Mouse (Mus musculus): ENCODE data around the gene Mok. TPM values are rescaled to one million over a fixed set of nuclear protein-coding genes. Genes with fewer than 3 reads are reported as not detected.

Gene Mok
- total RNA-seq, 2 experiments from 2014 or later = 0.86 to 1.2 TPM

- DNase-seq (ENCODE audit: low spot score in 2 of 2) = no peak
Measured at GRCm38 (mm10) chr12:110771961-110772360, 68.8 kb downstream of the Mok start.

DNA sequence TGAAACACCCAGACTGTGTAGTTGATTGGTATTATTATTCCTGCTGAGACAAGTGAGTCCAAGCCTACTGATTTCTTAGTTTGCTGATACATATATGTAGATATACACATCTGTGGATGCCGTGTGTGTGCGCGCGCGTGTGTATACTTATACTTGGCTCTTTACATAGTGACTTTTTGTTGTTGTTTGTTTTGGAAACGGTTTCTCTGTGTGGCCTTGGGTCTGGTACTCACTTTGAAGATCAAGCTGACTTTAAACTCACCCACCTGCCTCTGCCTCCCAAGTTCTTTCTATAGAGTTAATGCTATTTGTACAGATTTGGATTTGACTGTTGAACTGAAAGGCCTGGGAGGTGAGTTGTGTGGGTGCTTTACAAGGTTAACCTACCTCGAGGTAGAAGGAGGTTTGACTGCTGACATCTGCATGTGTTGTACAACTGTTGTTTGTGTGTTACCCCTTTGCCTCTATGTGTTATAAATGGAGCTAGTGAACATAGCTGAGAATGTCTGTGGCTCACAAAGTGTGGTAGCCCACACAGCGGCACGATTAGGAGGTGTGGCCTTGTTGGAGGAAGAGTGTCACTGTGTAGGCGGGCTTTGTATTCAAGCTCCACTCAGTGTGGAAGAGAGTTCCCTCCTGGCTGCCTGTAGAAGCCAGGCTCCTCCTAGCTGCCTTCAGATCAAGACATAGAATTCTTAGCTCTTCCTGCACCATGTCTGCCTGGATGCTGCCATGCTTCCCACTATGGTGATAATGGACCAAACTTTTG lies 70.1 kb downstream of the Mok start:
- no peak for DNase-seq (ENCODE audit: low spot score in 2 of 2)

GRCm38 (mm10) chr12:110769660-110770297 lies 71.0 kb downstream of the Mok start:
- DNase-seq (ENCODE audit: low spot score in 2 of 2) = no peak

DNA sequence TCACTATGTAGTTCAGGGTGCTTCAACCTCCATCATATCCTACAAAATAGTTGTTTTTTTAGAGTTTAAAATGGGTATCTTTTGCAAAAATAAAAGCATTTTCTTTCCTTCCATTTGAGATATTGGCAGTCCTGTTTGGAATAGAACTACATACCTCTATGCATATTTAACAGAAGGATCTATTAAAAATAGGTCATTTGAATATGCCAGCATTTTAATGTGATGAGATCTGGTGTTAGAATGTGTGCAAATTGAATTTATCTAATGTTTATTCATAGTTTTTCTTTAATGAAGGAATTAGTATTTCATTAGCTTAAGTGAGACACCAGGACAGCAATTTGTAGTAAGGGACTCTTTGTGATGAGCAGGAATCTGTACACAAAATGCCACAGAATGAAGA lies 72.2 kb downstream of the Mok start:
- no peak for DNase-seq (ENCODE audit: low spot score in 2 of 2)

GRCm38 (mm10) chr12:110764531-110764930 lies 76.2 kb downstream of the Mok start:
- no peak for DNase-seq (ENCODE audit: low spot score in 2 of 2)

GRCm38 (mm10) chr12:110762321-110762720 lies 78.4 kb downstream of the Mok start:
- DNase-seq (ENCODE audit: low spot score in 2 of 2) = no peak

DNA sequence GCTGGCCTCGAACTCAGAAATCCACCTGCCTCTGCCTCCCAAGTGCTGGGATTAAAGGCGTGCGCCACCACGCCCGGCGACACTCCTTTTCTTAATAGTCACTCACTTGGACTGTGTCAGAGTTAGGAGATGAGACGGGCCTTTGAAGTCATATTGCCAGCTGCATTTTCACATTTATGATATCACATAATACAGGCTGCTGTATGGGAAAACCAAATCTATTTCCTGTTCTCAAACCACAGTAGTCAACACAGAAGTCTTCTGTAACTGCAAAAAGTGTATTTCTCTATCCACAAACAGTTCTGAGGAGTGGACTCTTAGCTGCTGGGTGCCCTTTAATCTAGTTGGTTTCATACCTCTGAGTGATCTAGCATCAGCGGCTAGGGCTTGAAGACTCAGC lies 81.8 kb downstream of the Mok start:
- DNase-seq (ENCODE audit: low spot score in 2 of 2) = no peak

Other genes with a start within 250 kb of the Mok start
- gene Dync1h1, start 239.5 kb downstream of the Mok start, total RNA-seq (2021) = 100 to 1,000 TPM; 122 to 124 TPM
- not detected for gene 1700001K19Rik, start 158.3 kb downstream of the Mok start, total RNA-seq (2021)
- gene Hsp90aa1, start 138.2 kb downstream of the Mok start, total RNA-seq (2021) = 1,000 to 10,000 TPM; 1,046 to 1,696 TPM
- 10 to 100 TPM; 42.9 to 49.5 TPM for gene Wdr20, start 103.0 kb downstream of the Mok start, total RNA-seq (2021)
- 10 to 100 TPM; 12.6 to 13.4 TPM for gene Zfp839, start 9.3 kb upstream of the Mok start, total RNA-seq (2021)
- gene Cinp, start 48.2 kb upstream of the Mok start, total RNA-seq (2021) = 10 to 100 TPM; 36.2 to 40.4 TPM
- gene Tecpr2, start 48.3 kb upstream of the Mok start, total RNA-seq (2021) = 10 to 100 TPM in 1 of 2 experiments, 1 to 10 TPM in 1; 8.1 to 11.2 TPM
- gene Ankrd9, start 138.1 kb upstream of the Mok start, total RNA-seq (2021) = 10 to 100 TPM; 29.7 to 39.8 TPM
- gene Rcor1, start 198.4 kb upstream of the Mok start, total RNA-seq (2021) = 10 to 100 TPM; 53.5 to 58.5 TPM

Data from adrenal gland, adult 18-20 months (tissue).